Comparison of ENCODE assay signal across 13 mouse cellular contexts in the genomic region with DNA sequence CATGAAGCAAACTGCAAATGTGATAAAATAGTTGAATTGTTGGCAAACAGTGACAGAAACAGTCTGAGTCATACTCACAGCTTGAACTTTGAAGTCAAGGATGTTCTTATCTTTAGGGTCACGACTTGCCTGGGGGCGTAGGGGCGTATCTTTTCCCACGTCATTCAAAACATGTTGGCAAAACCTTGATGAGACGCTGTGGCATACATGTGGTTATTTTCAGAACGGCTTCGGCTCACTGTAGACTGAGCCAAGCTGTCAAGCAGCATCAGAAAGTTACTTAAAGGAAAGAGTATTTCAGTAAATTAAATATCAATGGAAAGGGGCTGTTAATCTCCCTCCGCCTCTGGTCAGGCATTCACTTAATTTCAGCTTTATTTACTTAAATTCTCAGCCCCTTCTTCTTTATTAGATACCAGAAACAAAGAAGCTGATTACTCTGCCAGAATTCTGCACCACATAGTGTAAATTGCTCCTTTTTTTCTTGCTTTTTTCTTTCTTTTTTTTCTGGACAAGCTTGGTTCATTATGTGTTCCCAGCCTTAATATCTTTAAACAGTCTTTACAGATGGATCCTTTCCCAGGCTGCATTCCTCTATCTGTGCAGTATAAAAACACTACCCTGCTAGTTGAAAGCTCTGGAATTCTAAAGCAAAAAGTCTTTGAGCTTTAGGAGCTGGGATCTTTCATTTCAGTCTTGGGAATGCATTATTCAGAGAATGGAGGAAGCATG.
DNase-seq lines count a peak whose midpoint lies in the region; ATAC-seq and TF ChIP-seq lines count a peak whose summit lies in the region.
"Had no signal": no experiment of that assay in that cellular context is flagged by ENCODE, and none has a peak within 500 bp of the region (broad histone marks: within the 10 kb centered on the region; RNA-seq: fewer than 3 reads in every experiment).

No protein-coding gene starts in this region.

- TF ChIP-seq POLR2A in limb, embryonic 14.5 days (IDR thresholded peaks at IDR 0.05; ENCODE audit: borderline replicate concordance, extremely low read depth, insufficient read depth, insufficient read length): no peak

- 60% methylated on average over 8 of the region's 8 CpGs for WGBS in limb, embryonic 14.5 days
- 65% methylated on average over 8 of the region's 8 CpGs for WGBS in limb, embryonic 10.5 days
- 32% methylated on average over 8 of the region's 8 CpGs for WGBS in forebrain, embryonic 12.5 days

- H3K4me2 ChIP-seq in limb, embryonic 14.5 days (replicated peaks; ENCODE audit: low read depth, low read length, severe bottlenecking): no peak overlapping the region
- H3K4me2 ChIP-seq in forebrain, embryonic 12.5 days: no peak overlapping the region
- H3K4me2 ChIP-seq: hindbrain, embryonic 13.5 days had no signal

- H3K27ac ChIP-seq in limb, embryonic 14.5 days (replicated peaks; ENCODE audit: low read depth, low read length): no peak overlapping the region
- H3K27ac ChIP-seq in limb, embryonic 10.5 days: no peak overlapping the region
- H3K27ac ChIP-seq in forebrain, embryonic 12.5 days: no peak overlapping the region
- H3K27ac ChIP-seq: hindbrain, embryonic 13.5 days; liver, embryonic 14.5 days had no signal

- 0 out of 2 replicates have a peak, but pooled peaks have one; percentile 34 for ATAC-seq in frontal cortex, adult (ENCODE audit: low TSS enrichment)
- no peak for ATAC-seq in limb, embryonic 14.5 days (ENCODE audit: low FRiP score, low read depth)
- ATAC-seq in forebrain, embryonic 12.5 days (ENCODE audit: low FRiP score): peak; percentile 60; the same call in 1 of the 2 replicates
- ATAC-seq: Patski had no signal

- H3K4me3 ChIP-seq in limb, embryonic 14.5 days (replicated peaks; ENCODE audit: low read length): no peak overlapping the region
- H3K4me3 ChIP-seq in limb, embryonic 10.5 days: no peak overlapping the region
- H3K4me3 ChIP-seq in forebrain, embryonic 12.5 days (replicated peaks): no peak overlapping the region
- H3K4me3 ChIP-seq: hindbrain, embryonic 13.5 days had no signal

- no peak for DNase-seq in frontal cortex, postnatal 25 days (ENCODE audit: low spot score in 2 of 2)
- DNase-seq in limb, embryonic 14.5 days (ENCODE audit: low spot score): peak; percentile 19
- no peak for DNase-seq in limb, embryonic 10.5 days (ENCODE audit: low spot score)
- peak; percentile 53 for DNase-seq in adrenal gland, adult 2 months
- no peak for DNase-seq in urinary bladder, postnatal 14 days (ENCODE audit: low spot score)
- no peak for DNase-seq in cerebellum, adult 11 months
- DNase-seq: layer of hippocampus, adult 9-11 months; retina, postnatal 1 day had no signal

- H3K9ac ChIP-seq in limb, embryonic 14.5 days (ENCODE audit: low read depth, low read length, severe bottlenecking): no peak overlapping the region
- H3K9ac ChIP-seq in forebrain, embryonic 12.5 days: no peak overlapping the region
- H3K9ac ChIP-seq: hindbrain, embryonic 13.5 days; liver, embryonic 14.5 days had no signal

- no peaks in the 10 kb centered on the region for H3K9me3 ChIP-seq in limb, embryonic 14.5 days (ENCODE audit: control insufficient read depth, low read length)
- H3K9me3 ChIP-seq in limb, embryonic 10.5 days (replicated peaks): no peaks in the 10 kb centered on the region
- no peaks in the 10 kb centered on the region for H3K9me3 ChIP-seq in forebrain, embryonic 12.5 days
- H3K9me3 ChIP-seq: hindbrain, embryonic 13.5 days had no signal

- no peaks in the 10 kb centered on the region for H3K36me3 ChIP-seq in limb, embryonic 14.5 days (ENCODE audit: control insufficient read depth, insufficient read depth, low read length)
- no peaks in the 10 kb centered on the region for H3K36me3 ChIP-seq in limb, embryonic 10.5 days
- H3K36me3 ChIP-seq in forebrain, embryonic 12.5 days (replicated peaks): no peaks in the 10 kb centered on the region
- H3K36me3 ChIP-seq: hindbrain, embryonic 13.5 days had no signal

- H3K4me1 ChIP-seq in limb, embryonic 14.5 days (ENCODE audit: control insufficient read depth, insufficient read depth, low read length): 0 out of 2 replicates have a peak, but pooled peaks cover 4% of the 10 kb centered on the region
- 0 out of 2 replicates have a peak, but pooled peaks cover 2% of the 10 kb centered on the region for H3K4me1 ChIP-seq in limb, embryonic 10.5 days
- peaks cover 12% of the 10 kb centered on the region for H3K4me1 ChIP-seq in forebrain, embryonic 12.5 days
- H3K4me1 ChIP-seq: hindbrain, embryonic 13.5 days had no signal

- no peaks in the 10 kb centered on the region for H3K27me3 ChIP-seq in limb, embryonic 14.5 days (ENCODE audit: control insufficient read depth, insufficient read depth, low read length)
- no peaks in the 10 kb centered on the region for H3K27me3 ChIP-seq in limb, embryonic 10.5 days (ENCODE audit: low read depth, poor library complexity, severe bottlenecking)
- H3K27me3 ChIP-seq in forebrain, embryonic 12.5 days: no peaks in the 10 kb centered on the region
- H3K27me3 ChIP-seq: hindbrain, embryonic 13.5 days had no signal

Comparison
In these comparisons a context has a peak if more than half of its experiments do, and no peak if none do; other contexts are left out.
1. DNase-seq: peak in limb, embryonic 14.5 days (single experiment) and adrenal gland, adult 2 months (single experiment); none in frontal cortex, postnatal 25 days (0 of 2), limb, embryonic 10.5 days (single experiment), urinary bladder, postnatal 14 days (single experiment) and cerebellum, adult 11 months (single experiment).